Mouse (Mus musculus): ENCODE data around the gene Epb41l5. TPM values are rescaled to one million over a fixed set of nuclear protein-coding genes. Genes with fewer than 3 reads are reported as not detected.

The Epb41l5 gene
- polyA plus RNA-seq, 1 experiment: 33.3 TPM

- 88% methylated on average over 2 of the region's 2 CpGs for WGBS
- Histone ChIP-seq H3K27me3 (replicated peaks; ENCODE audit: control insufficient read depth, insufficient read depth, low read length) (no peaks in the 10 kb centered on the region), H3K36me3 (ENCODE audit: control insufficient read depth, insufficient read depth, low read length) (no peaks in the 10 kb centered on the region), H3K27ac (ENCODE audit: insufficient read depth, low read depth, low read length) (no peak overlapping the region), H3K4me3 (ENCODE audit: insufficient read depth, low read depth, low read length) (no peak overlapping the region), H3K4me1 (ENCODE audit: control insufficient read depth, insufficient read depth, low read length) (peaks cover 4% of the 10 kb centered on the region; the same call in 1 of the 2 replicates)
- DNase-seq: no peak
- TF ChIP-seq CTCF (conservative IDR thresholded peaks at IDR 0.05; ENCODE audit: insufficient read depth, insufficient read length, low read depth, low read length): no peak
- no peak for TF ChIP-seq POLR2A (IDR thresholded peaks at IDR 0.05; ENCODE audit: low read depth, low read length)
These were observed 112.7 kb downstream of the Epb41l5 start for GRCm38 (mm10) chr1:119536122-119536521.

GRCm38 (mm10) chr1:119534341-119534740, 114.5 kb downstream of the Epb41l5 start:
- H3K4me1 ChIP-seq (ENCODE audit: control insufficient read depth, insufficient read depth, low read length): no peaks in the 10 kb centered on the region

GRCm38 (mm10) chr1:119533093-119533805, 115.6 kb downstream of the Epb41l5 start:
- H3K27ac ChIP-seq (ENCODE audit: insufficient read depth, low read depth, low read length): no peak overlapping the region
- DNase-seq: no peak
- no peaks in the 10 kb centered on the region for H3K36me3 ChIP-seq (ENCODE audit: control insufficient read depth, insufficient read depth, low read length)
- H3K27me3 ChIP-seq (replicated peaks; ENCODE audit: control insufficient read depth, insufficient read depth, low read length): no peaks in the 10 kb centered on the region
- H3K4me3 ChIP-seq (ENCODE audit: insufficient read depth, low read depth, low read length): no peak overlapping the region
- TF ChIP-seq CTCF (conservative IDR thresholded peaks at IDR 0.05; ENCODE audit: insufficient read depth, insufficient read length, low read depth, low read length) (no peak), POLR2A (IDR thresholded peaks at IDR 0.05; ENCODE audit: low read depth, low read length) (no peak)
- 88% methylated on average over 18 of the region's 18 CpGs for WGBS
- H3K4me1 ChIP-seq (ENCODE audit: control insufficient read depth, insufficient read depth, low read length): no peaks in the 10 kb centered on the region

More at GRCm38 (mm10) chr1:119534341-119534740, 114.5 kb downstream of the Epb41l5 start:
- no peaks in the 10 kb centered on the region for H3K27me3 ChIP-seq (replicated peaks; ENCODE audit: control insufficient read depth, insufficient read depth, low read length)
- H3K36me3 ChIP-seq (ENCODE audit: control insufficient read depth, insufficient read depth, low read length): no peaks in the 10 kb centered on the region
- no peak overlapping the region for H3K4me3 ChIP-seq (ENCODE audit: insufficient read depth, low read depth, low read length)
- whole genome bisulfite sequencing: 95% methylated on average over 5 of the region's 5 CpGs
- no peak for DNase-seq
- no peak for TF ChIP-seq POLR2A (IDR thresholded peaks at IDR 0.05; ENCODE audit: low read depth, low read length)
- no peak for TF ChIP-seq CTCF (conservative IDR thresholded peaks at IDR 0.05; ENCODE audit: insufficient read depth, insufficient read length, low read depth, low read length)
- H3K27ac ChIP-seq (ENCODE audit: insufficient read depth, low read depth, low read length): no peak overlapping the region

GRCm38 (mm10) chr1:119532165-119532564, 116.6 kb downstream of the Epb41l5 start:
- Histone ChIP-seq H3K27me3 (replicated peaks; ENCODE audit: control insufficient read depth, insufficient read depth, low read length) (no peaks in the 10 kb centered on the region), H3K4me3 (ENCODE audit: insufficient read depth, low read depth, low read length) (no peak overlapping the region), H3K36me3 (ENCODE audit: control insufficient read depth, insufficient read depth, low read length) (no peaks in the 10 kb centered on the region), H3K4me1 (ENCODE audit: control insufficient read depth, insufficient read depth, low read length) (no peaks in the 10 kb centered on the region), H3K27ac (ENCODE audit: insufficient read depth, low read depth, low read length) (no peak overlapping the region)
- no peak for DNase-seq
- TF ChIP-seq CTCF (conservative IDR thresholded peaks at IDR 0.05; ENCODE audit: insufficient read depth, insufficient read length, low read depth, low read length) (no peak), POLR2A (IDR thresholded peaks at IDR 0.05; ENCODE audit: low read depth, low read length) (no peak)
- WGBS: 97% methylated on average over 6 of the region's 6 CpGs

- Histone ChIP-seq H3K27ac (ENCODE audit: insufficient read depth, low read depth, low read length) (no peak overlapping the region), H3K4me3 (ENCODE audit: insufficient read depth, low read depth, low read length) (no peak overlapping the region), H3K4me1 (ENCODE audit: control insufficient read depth, insufficient read depth, low read length) (peaks cover 4% of the 10 kb centered on the region), H3K36me3 (ENCODE audit: control insufficient read depth, insufficient read depth, low read length) (no peaks in the 10 kb centered on the region), H3K27me3 (replicated peaks; ENCODE audit: control insufficient read depth, insufficient read depth, low read length) (no peaks in the 10 kb centered on the region)
- peak; percentile 90 for DNase-seq
- TF ChIP-seq POLR2A (IDR thresholded peaks at IDR 0.05; ENCODE audit: low read depth, low read length) (no peak), CTCF (conservative IDR thresholded peaks at IDR 0.05; ENCODE audit: insufficient read depth, insufficient read length, low read depth, low read length) (no peak)
- 65% methylated on average over 13 of the region's 13 CpGs for WGBS
These were observed 117.9 kb downstream of the Epb41l5 start for GRCm38 (mm10) chr1:119530941-119531340.

GRCm38 (mm10) chr1:119525689-119526591, 122.9 kb downstream of the Epb41l5 start, which contains the start of gene Tmem185b:
Gene Tmem185b, plus strand, starts transcription at chr1:119526160.
- whole genome bisulfite sequencing: 2% methylated on average over 82 of the region's 82 CpGs
- TF ChIP-seq POLR2A (IDR thresholded peaks at IDR 0.05; ENCODE audit: low read depth, low read length) (peak; percentile 69), CTCF (conservative IDR thresholded peaks at IDR 0.05; ENCODE audit: insufficient read depth, insufficient read length, low read depth, low read length) (no peak)
- peaks cover 39% of the 10 kb centered on the region for H3K4me1 ChIP-seq (ENCODE audit: control insufficient read depth, insufficient read depth, low read length)
- peak; percentile 95 for DNase-seq
- no peaks in the 10 kb centered on the region for H3K36me3 ChIP-seq (ENCODE audit: control insufficient read depth, insufficient read depth, low read length)
- no peaks in the 10 kb centered on the region for H3K27me3 ChIP-seq (replicated peaks; ENCODE audit: control insufficient read depth, insufficient read depth, low read length)
- peak within 1 kb of the TSS; percentile 92 for H3K27ac ChIP-seq (ENCODE audit: insufficient read depth, low read depth, low read length)
- H3K4me3 ChIP-seq (ENCODE audit: insufficient read depth, low read depth, low read length): peak within 1 kb of the TSS; percentile 70

GRCm38 (mm10) chr1:119525004-119525444, 123.8 kb downstream of the Epb41l5 start:
- DNase-seq: peak; percentile 57
- WGBS: 11% methylated on average over 5 of the region's 5 CpGs
- H3K36me3 ChIP-seq (ENCODE audit: control insufficient read depth, insufficient read depth, low read length): no peaks in the 10 kb centered on the region
- H3K4me3 ChIP-seq (ENCODE audit: insufficient read depth, low read depth, low read length): peak overlapping the region; percentile 70
- peaks cover 39% of the 10 kb centered on the region for H3K4me1 ChIP-seq (ENCODE audit: control insufficient read depth, insufficient read depth, low read length)
- TF ChIP-seq CTCF (conservative IDR thresholded peaks at IDR 0.05; ENCODE audit: insufficient read depth, insufficient read length, low read depth, low read length) (no peak), POLR2A (IDR thresholded peaks at IDR 0.05; ENCODE audit: low read depth, low read length) (no peak)
- H3K27me3 ChIP-seq (replicated peaks; ENCODE audit: control insufficient read depth, insufficient read depth, low read length): no peaks in the 10 kb centered on the region
- peak overlapping the region; percentile 86 for H3K27ac ChIP-seq (ENCODE audit: insufficient read depth, low read depth, low read length)

Measured in kidney, adult 2 months (tissue).